Mouse (Mus musculus) liver, embryonic 15.5 days (tissue): ENCODE results near the gene Nop9. TPM values are rescaled to one million over a fixed set of nuclear protein-coding genes. Genes with fewer than 3 reads are reported as not detected.

Experiments
- ATAC-seq: fragments of 200-750 bp; cut with Nextera tagmentation; 2 replicates; pipeline ENCODE4 v1.8.0; 2017; ENCODE audit warnings: moderate number of reproducible peaks, mild to moderate bottlenecking, moderate library complexity; ENCODE audit not compliant: insufficient read depth
- H3K27ac ChIP-seq: fragments of 300-500 bp; sonication (generic); replicated peaks from 2 replicates; pipeline ENCODE4 v1.5.1; 2015; ENCODE audit warnings: mild to moderate bottlenecking, inconsistent platforms
- H3K27me3 ChIP-seq: fragments of 300-500 bp; sonication (generic); 2 replicates; pipeline ENCODE4 v1.6.1; 2015; ENCODE audit warnings: mild to moderate bottlenecking, inconsistent platforms
- H3K36me3 ChIP-seq: fragments of 300-500 bp; sonication (generic); replicated peaks from 2 replicates; pipeline ENCODE4 v1.6.1; 2015; ENCODE audit warnings: moderate library complexity, mild to moderate bottlenecking, inconsistent platforms
- H3K4me1 ChIP-seq: fragments of 300-500 bp; sonication (generic); replicated peaks from 2 replicates; pipeline ENCODE4 v1.6.1; 2015; ENCODE audit warnings: inconsistent platforms
- H3K4me2 ChIP-seq: fragments of 300-500 bp; sonication (generic); 2 replicates; pipeline ENCODE4 v1.6.1; 2015; ENCODE audit warnings: moderate library complexity, mild to moderate bottlenecking, inconsistent platforms
- H3K4me3 ChIP-seq: fragments of 300-500 bp; sonication (generic); replicated peaks from 2 replicates; pipeline ENCODE4 v1.5.1; 2015; ENCODE audit warnings: mild to moderate bottlenecking, inconsistent platforms
- H3K9ac ChIP-seq: fragments of 300-500 bp; sonication (generic); 2 replicates; pipeline ENCODE4 v1.6.1; 2015; ENCODE audit warnings: moderate library complexity, mild to moderate bottlenecking, inconsistent platforms
- H3K9me3 ChIP-seq: fragments of 300-500 bp; sonication (generic); replicated peaks from 2 replicates; pipeline ENCODE4 v1.6.1; 2016; ENCODE audit warnings: inconsistent platforms
- WGBS: fragments of 180-500 bp; shearing (Covaris S2); methylation state at CpG from one replicate; pipeline ENCODE4 v1.1.7; 2015; ENCODE audit warnings: mixed read lengths; ENCODE audit not compliant: insufficient replicate concordance; 5-methylcytosine and 5-hydroxymethylcytosine counted together
- polyA plus RNA-seq: library from polyadenylated mRNA; unstranded; fragments of >200 nt; fragmentation: Nextera tagmentation; extraction: Ambion mirVana; gene quantifications from 2 replicates; pipeline ENCODE4 v1.2.1, GENCODE M21; 2015

Nop9 gene
- polyA plus RNA-seq, 1 experiment from 2014 or later, result 23.4 TPM

GRCm38 (mm10) chr14:55727889-55728685 is 17.4 kb upstream of the Nop9 start:
- no peak overlapping the region for H3K4me2 ChIP-seq
- no peak overlapping the region for H3K27ac ChIP-seq
- H3K4me1 ChIP-seq, result peaks cover 31% of the 10 kb centered on the region
- H3K9me3 ChIP-seq, result no peaks in the 10 kb centered on the region
- no peak overlapping the region for H3K4me3 ChIP-seq
- H3K27me3 ChIP-seq, result peaks cover 7% of the 10 kb centered on the region; the same call in 1 of the 2 replicates
- ATAC-seq, result no peak
- no peaks in the 10 kb centered on the region for H3K36me3 ChIP-seq
- H3K9ac ChIP-seq, result no peak overlapping the region
- 43% methylated on average over 8 of the region's 8 CpGs for WGBS

GRCm38 (mm10) chr14:55730116-55730515 is 15.4 kb upstream of the Nop9 start:
- H3K4me2 ChIP-seq, result no peak overlapping the region
- ATAC-seq, result no peak
- H3K36me3 ChIP-seq, result no peaks in the 10 kb centered on the region
- no peaks in the 10 kb centered on the region for H3K9me3 ChIP-seq
- peaks cover 13% of the 10 kb centered on the region for H3K4me1 ChIP-seq
- no peak overlapping the region for H3K27ac ChIP-seq
- no peak overlapping the region for H3K9ac ChIP-seq
- 64% methylated on average over 7 of the region's 7 CpGs for WGBS
- H3K27me3 ChIP-seq, result peaks cover 7% of the 10 kb centered on the region; the same call in 1 of the 2 replicates
- no peak overlapping the region for H3K4me3 ChIP-seq

- ATAC-seq, result no peak
Measured at GRCm38 (mm10) chr14:55730531-55731032, 14.9 kb upstream of the Nop9 start.

GRCm38 (mm10) chr14:55733889-55734288 is 11.6 kb upstream of the Nop9 start:
- no peak overlapping the region for H3K4me3 ChIP-seq
- no peak overlapping the region for H3K27ac ChIP-seq
- no peak for ATAC-seq
- no peak overlapping the region for H3K4me2 ChIP-seq
- H3K4me1 ChIP-seq, result peaks cover 2% of the 10 kb centered on the region; the same call in 1 of the 2 replicates
- peaks cover under 1% of the 10 kb centered on the region; the same call in 1 of the 2 replicates for H3K36me3 ChIP-seq
- H3K9me3 ChIP-seq, result no peaks in the 10 kb centered on the region
- WGBS, result 56% methylated on average over 10 of the region's 10 CpGs
- H3K27me3 ChIP-seq, result peaks cover 7% of the 10 kb centered on the region; the same call in 1 of the 2 replicates
- no peak overlapping the region for H3K9ac ChIP-seq

More at GRCm38 (mm10) chr14:55730531-55731032, 14.9 kb upstream of the Nop9 start:
- Histone ChIP-seq H3K4me3 (no peak overlapping the region), H3K4me1 (peaks cover 8% of the 10 kb centered on the region), H3K27ac (no peak overlapping the region), H3K4me2 (no peak overlapping the region), H3K9ac (no peak overlapping the region), H3K36me3 (no peaks in the 10 kb centered on the region), H3K9me3 (no peaks in the 10 kb centered on the region), H3K27me3 (peaks cover 7% of the 10 kb centered on the region; the same call in 1 of the 2 replicates)
- WGBS, result 54% methylated on average over 7 of the region's 7 CpGs

- 57% methylated on average over 7 of the region's 7 CpGs for WGBS
- ATAC-seq, result no peak
- H3K27ac ChIP-seq, result no peak overlapping the region
Measured at GRCm38 (mm10) chr14:55734869-55735268, 10.6 kb upstream of the Nop9 start.

GRCm38 (mm10) chr14:55735334-55735733 is 10.2 kb upstream of the Nop9 start:
- no peak for ATAC-seq
- 58% methylated on average over 3 of the region's 3 CpGs for WGBS
- peaks cover 1% of the 10 kb centered on the region; the same call in 1 of the 2 replicates for H3K27me3 ChIP-seq
- no peaks in the 10 kb centered on the region for H3K9me3 ChIP-seq
- H3K4me3 ChIP-seq, result no peak overlapping the region
- no peaks in the 10 kb centered on the region for H3K4me1 ChIP-seq
- H3K9ac ChIP-seq, result no peak overlapping the region
- H3K4me2 ChIP-seq, result no peak overlapping the region
- no peak overlapping the region for H3K27ac ChIP-seq
- peaks cover 13% of the 10 kb centered on the region; the same call in 1 of the 2 replicates for H3K36me3 ChIP-seq

More at GRCm38 (mm10) chr14:55734869-55735268, 10.6 kb upstream of the Nop9 start:
- Histone ChIP-seq H3K4me2 (no peak overlapping the region), H3K9me3 (no peaks in the 10 kb centered on the region), H3K9ac (no peak overlapping the region), H3K36me3 (peaks cover 9% of the 10 kb centered on the region; the same call in 1 of the 2 replicates), H3K4me3 (no peak overlapping the region), H3K4me1 (no peaks in the 10 kb centered on the region), H3K27me3 (peaks cover 6% of the 10 kb centered on the region; the same call in 1 of the 2 replicates)

GRCm38 (mm10) chr14:55735758-55736157 is 9.7 kb upstream of the Nop9 start:
- Histone ChIP-seq H3K36me3 (peaks cover 14% of the 10 kb centered on the region; the same call in 1 of the 2 replicates), H3K9ac (no peak overlapping the region), H3K27me3 (no peaks in the 10 kb centered on the region; the same call in 1 of the 2 replicates), H3K4me1 (no peaks in the 10 kb centered on the region), H3K4me3 (no peak overlapping the region), H3K27ac (no peak overlapping the region), H3K9me3 (no peaks in the 10 kb centered on the region), H3K4me2 (no peak overlapping the region)
- no peak for ATAC-seq
- 52% methylated on average over 4 of the region's 4 CpGs for WGBS

- 67% methylated on average over 9 of the region's 9 CpGs for WGBS
Measured at GRCm38 (mm10) chr14:55737086-55737687, 8.3 kb upstream of the Nop9 start.

GRCm38 (mm10) chr14:55743711-55744110 is 1.8 kb upstream of the Nop9 start:
- 17% methylated on average over 10 of the region's 10 CpGs for WGBS
- H3K27ac ChIP-seq, result 0 out of 2 replicates have a peak overlapping the region, but pooled peaks have one; percentile 0
- peaks cover 41% of the 10 kb centered on the region for H3K4me1 ChIP-seq
- H3K4me3 ChIP-seq, result no peak overlapping the region
- no peaks in the 10 kb centered on the region for H3K9me3 ChIP-seq
- no peaks in the 10 kb centered on the region for H3K27me3 ChIP-seq
- peaks cover 22% of the 10 kb centered on the region; the same call in 1 of the 2 replicates for H3K36me3 ChIP-seq
- no peak overlapping the region for H3K9ac ChIP-seq
- H3K4me2 ChIP-seq, result peak overlapping the region; percentile 90
- peak; percentile 40 for ATAC-seq

More at GRCm38 (mm10) chr14:55737086-55737687, 8.3 kb upstream of the Nop9 start:
- Histone ChIP-seq H3K4me2 (no peak overlapping the region), H3K9ac (no peak overlapping the region), H3K27ac (no peak overlapping the region), H3K4me1 (no peaks in the 10 kb centered on the region), H3K9me3 (no peaks in the 10 kb centered on the region), H3K4me3 (no peak overlapping the region), H3K36me3 (peaks cover 14% of the 10 kb centered on the region; the same call in 1 of the 2 replicates), H3K27me3 (no peaks in the 10 kb centered on the region; the same call in 1 of the 2 replicates)
- ATAC-seq, result no peak

- H3K36me3 ChIP-seq, result peaks cover 30% of the 10 kb centered on the region
- peak overlapping the region; percentile 75 for H3K27ac ChIP-seq
- no peaks in the 10 kb centered on the region for H3K27me3 ChIP-seq
- H3K4me2 ChIP-seq, result peak overlapping the region; percentile 90
- peaks cover 41% of the 10 kb centered on the region for H3K4me1 ChIP-seq
- under 1% methylated on average over 31 of the region's 31 CpGs for WGBS
- H3K4me3 ChIP-seq, result peak overlapping the region; percentile 85
- ATAC-seq, result no peak
- H3K9ac ChIP-seq, result peak overlapping the region; percentile 78
- no peaks in the 10 kb centered on the region for H3K9me3 ChIP-seq
Measured at GRCm38 (mm10) chr14:55745861-55746237, 356 bp downstream of the Nop9 start.
